Mouse (Mus musculus) retina, adult 2 months (tissue): ENCODE results near the gene Tns1.

Experiments
- DNase-seq: peaks from one replicate; pipeline ENCODE4 v3.0.0-alpha.2; 2012; ENCODE audit warnings: low read depth, low spot score

The Tns1 gene

GRCm38 (mm10) chr1:74059552-74059951, 64.7 kb downstream of the Tns1 start:
- no peak for DNase-seq

GRCm38 (mm10) chr1:74058771-74059170, 65.5 kb downstream of the Tns1 start:
- no peak for DNase-seq

- no peak for DNase-seq
These were observed 65.9 kb downstream of the Tns1 start for GRCm38 (mm10) chr1:74058309-74058708.

GRCm38 (mm10) chr1:74057501-74057900, 66.7 kb downstream of the Tns1 start:
- no peak for DNase-seq

- DNase-seq, result no peak
These were observed 68.7 kb downstream of the Tns1 start for GRCm38 (mm10) chr1:74055552-74055951.

GRCm38 (mm10) chr1:74054471-74054870, 69.8 kb downstream of the Tns1 start:
- no peak for DNase-seq

GRCm38 (mm10) chr1:74054007-74054406, 70.2 kb downstream of the Tns1 start:
- no peak for DNase-seq

GRCm38 (mm10) chr1:74053068-74053467, 71.2 kb downstream of the Tns1 start:
- DNase-seq, result no peak

GRCm38 (mm10) chr1:74051349-74051748, 72.9 kb downstream of the Tns1 start:
- DNase-seq, result no peak

GRCm38 (mm10) chr1:74049430-74049829, 74.8 kb downstream of the Tns1 start:
- DNase-seq, result no peak

GRCm38 (mm10) chr1:74047722-74048121, 76.5 kb downstream of the Tns1 start:
- DNase-seq, result no peak

- no peak for DNase-seq
These were observed 76.9 kb downstream of the Tns1 start for GRCm38 (mm10) chr1:74047311-74047710.

GRCm38 (mm10) chr1:74045034-74045433, 79.2 kb downstream of the Tns1 start:
- no peak for DNase-seq

- no peak for DNase-seq
These were observed 79.8 kb downstream of the Tns1 start for GRCm38 (mm10) chr1:74044421-74044820.

- no peak for DNase-seq
These were observed 80.6 kb downstream of the Tns1 start for GRCm38 (mm10) chr1:74043584-74044105.

GRCm38 (mm10) chr1:74042711-74043467, 81.4 kb downstream of the Tns1 start:
- DNase-seq, result no peak

GRCm38 (mm10) chr1:74041692-74042091, 82.6 kb downstream of the Tns1 start:
- DNase-seq, result no peak

- DNase-seq, result no peak
These were observed 83.1 kb downstream of the Tns1 start for GRCm38 (mm10) chr1:74041178-74041577.

- DNase-seq, result no peak
These were observed 87.5 kb downstream of the Tns1 start for GRCm38 (mm10) chr1:74036560-74037390.

- no peak for DNase-seq
These were observed 88.2 kb downstream of the Tns1 start for GRCm38 (mm10) chr1:74035912-74036489.

GRCm38 (mm10) chr1:74035487-74035886, 88.8 kb downstream of the Tns1 start:
- DNase-seq, result no peak

GRCm38 (mm10) chr1:74034736-74035135, 89.5 kb downstream of the Tns1 start:
- DNase-seq, result no peak
